Mouse (Mus musculus): Measurements from ENCODE around the gene Zfp748. TPM values are rescaled to one million over a fixed set of nuclear protein-coding genes. Genes with fewer than 3 reads are reported as not detected.

Zfp748 gene
- 1 to 10 TPM; 9.3 to 9.8 TPM for total RNA-seq (2021)
- long read RNA-seq, experiment 1, full-length matches to known transcripts: 5 of 5 reads
- long read RNA-seq, experiment 1, partial matches to known transcripts: 0 of 5 reads
- long read RNA-seq, experiment 1, other reads (novel, unspliced or antisense): 0 of 5 reads
- long read RNA-seq, experiment 2, full-length matches to known transcripts: 6 of 8 reads
- long read RNA-seq, experiment 2, partial matches to known transcripts: 0 of 8 reads
- long read RNA-seq, experiment 2, other reads (novel, unspliced or antisense): 2 of 8 reads

DNA sequence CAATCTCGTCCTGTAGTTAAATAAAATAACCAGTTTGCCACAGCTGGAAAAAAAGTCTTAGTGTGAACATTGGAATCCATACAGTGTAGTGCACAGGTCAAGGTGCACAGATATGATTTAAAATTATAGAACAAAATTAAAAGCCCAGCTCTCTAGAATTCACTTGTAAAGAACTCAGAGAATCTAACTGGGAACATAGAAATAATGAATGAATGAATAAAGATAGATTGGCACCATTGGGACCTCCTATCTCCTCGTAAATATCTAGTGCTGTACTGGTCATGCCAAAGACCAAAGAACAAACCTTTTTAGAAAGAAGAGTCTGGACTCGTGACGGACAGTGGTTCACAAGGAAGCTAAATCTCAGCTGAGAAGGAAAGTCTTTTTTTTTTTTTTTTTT, at the start of gene Zfp748:
Zfp748 (minus strand) TSS at position 101 of the 400 bp plus-strand sequence.
- intact Hi-C loops (cut with DNase I): loop anchor here (2.0 kb wide), 1 partner anchor 27 kb away; the partner anchor contains the start of genes Gm26965 and Zfp87
- DNase-seq (ENCODE audit: low spot score in 2 of 2): no peak

DNA sequence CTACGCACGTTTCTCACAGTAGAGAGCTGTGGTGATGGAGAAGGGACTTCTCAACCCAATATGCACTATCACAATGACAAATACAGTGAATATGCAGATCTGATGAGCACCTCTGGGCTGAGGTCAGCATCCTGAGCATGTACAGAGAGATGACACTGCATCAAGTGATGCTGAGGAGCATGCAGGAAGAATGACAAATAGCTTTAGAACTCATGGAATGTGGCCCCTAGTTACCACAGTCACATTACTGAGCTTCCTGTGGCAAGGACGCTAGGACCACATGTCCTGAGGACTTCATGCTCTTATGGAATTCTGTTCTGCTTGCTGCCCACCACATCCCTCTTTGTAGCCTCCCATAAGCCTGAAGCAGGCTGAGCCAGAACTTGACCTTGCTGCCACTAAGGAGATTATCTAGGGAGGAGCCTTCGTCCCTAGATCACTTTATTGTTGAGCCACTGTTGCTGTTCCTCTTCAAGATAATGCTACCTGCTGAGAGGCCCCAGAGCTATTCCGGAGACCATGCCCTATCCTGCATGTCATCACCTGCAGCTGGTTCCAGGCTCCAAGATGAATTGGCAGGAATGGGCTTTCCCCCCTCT, 19.1 kb upstream of the Zfp748 start:
- intact Hi-C loops (cut with DNase I): no loop called here
- DNase-seq (ENCODE audit: low spot score in 2 of 2): no peak

DNA sequence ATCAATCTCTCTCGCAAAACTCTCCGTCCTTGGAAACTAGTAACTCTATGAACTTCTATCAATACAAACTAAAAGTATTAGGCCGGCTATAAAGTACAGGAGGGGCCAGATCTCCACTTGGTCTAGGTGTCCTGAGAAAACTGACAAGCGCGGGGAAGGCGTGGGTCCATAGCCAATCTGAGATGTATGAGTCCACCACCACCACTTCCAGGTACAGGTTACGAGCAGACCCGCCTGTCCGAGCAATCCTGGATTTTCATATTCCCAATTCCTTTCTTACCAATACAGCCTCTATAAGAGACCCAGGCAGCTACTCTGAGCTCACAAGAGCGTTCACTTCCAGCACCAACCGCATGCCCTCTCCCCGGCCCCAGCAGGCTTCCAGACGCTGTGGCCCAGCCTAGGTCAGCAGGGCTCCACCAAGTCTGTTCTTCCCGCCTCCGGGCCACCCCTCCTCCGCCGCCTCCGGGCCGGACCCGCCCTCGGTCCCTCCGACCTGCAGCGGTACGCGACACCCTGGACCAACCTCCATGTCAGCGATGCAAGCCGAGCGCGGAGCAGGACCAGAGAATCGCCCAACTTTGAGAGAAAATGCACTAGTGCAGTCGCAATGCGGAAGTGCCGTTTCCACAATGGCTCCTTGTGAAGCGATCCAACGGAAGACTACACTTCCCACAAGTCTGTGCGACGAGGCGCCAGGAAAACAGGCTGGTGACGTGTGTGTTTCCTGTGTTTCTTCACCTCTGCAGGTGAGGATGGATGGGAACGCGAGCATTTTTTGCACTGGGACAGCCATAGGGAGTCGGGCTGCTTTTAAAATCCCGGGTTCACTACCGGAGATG, 904 bp downstream of the Zfp748 start:
- intact Hi-C loops (cut with DNase I): loop anchor here (2.0 kb wide), 1 partner anchor 26 kb away; the partner anchor contains the start of genes Gm26965 and Zfp87
- DNase-seq (ENCODE audit: low spot score in 2 of 2): peak; percentile 89

- DNase-seq (ENCODE audit: low spot score in 2 of 2): no peak
- intact Hi-C loops (cut with DNase I): no loop called here
Observed at GRCm38 (mm10) chr13:67545941-67546340, 7.7 kb downstream of the Zfp748 start.

GRCm38 (mm10) chr13:67527049-67527730, 26.4 kb downstream of the Zfp748 start:
- no peak for DNase-seq (ENCODE audit: low spot score in 2 of 2)
- intact Hi-C loops (cut with DNase I): loop anchor here (2.0 kb wide), 1 partner anchor 26 kb away; the partner anchor contains the start of gene Zfp748

- intact Hi-C loops (cut with DNase I): loop anchor here (2.0 kb wide), 1 partner anchor 27 kb away; the partner anchor contains the start of gene Zfp748
- DNase-seq (ENCODE audit: low spot score in 2 of 2): peak; percentile 92 to 95
Observed at GRCm38 (mm10) chr13:67525753-67526410, 27.7 kb downstream of the Zfp748 start, which contains the start of the genes Gm26965 and Zfp87. Gene Gm26965, minus strand, starts transcription at chr13:67526151. Gene Zfp87, minus strand, starts transcription at chr13:67526177.

DNA sequence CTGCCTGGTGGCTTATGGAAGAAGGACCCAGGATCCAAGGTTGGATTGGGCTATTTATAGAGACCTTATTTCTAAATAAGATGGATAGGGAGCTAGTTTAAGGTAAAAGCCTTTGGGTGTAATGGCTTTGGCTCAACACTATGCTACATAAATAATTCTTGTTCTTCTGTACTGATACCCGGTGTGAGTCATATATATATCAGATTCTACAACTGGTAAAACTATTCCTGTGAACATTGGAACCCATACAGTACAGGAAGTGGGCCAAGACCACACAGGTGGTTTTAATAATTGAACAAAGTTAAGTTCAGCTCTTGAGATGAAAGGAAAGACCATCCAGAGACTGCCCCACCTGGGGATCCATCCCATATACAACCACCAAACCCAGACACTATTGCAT, 52.7 kb downstream of the Zfp748 start:
- intact Hi-C loops (cut with DNase I): no loop called here
- DNase-seq (ENCODE audit: low spot score in 2 of 2): no peak

GRCm38 (mm10) chr13:67500084-67500719, 53.4 kb downstream of the Zfp748 start, which contains the start of gene Zfp58:
Gene Zfp58, minus strand, starts transcription at chr13:67500555.
- DNase-seq (ENCODE audit: low spot score in 2 of 2): peak; percentile 85 to 88
- intact Hi-C loops (cut with DNase I): no loop called here

DNA sequence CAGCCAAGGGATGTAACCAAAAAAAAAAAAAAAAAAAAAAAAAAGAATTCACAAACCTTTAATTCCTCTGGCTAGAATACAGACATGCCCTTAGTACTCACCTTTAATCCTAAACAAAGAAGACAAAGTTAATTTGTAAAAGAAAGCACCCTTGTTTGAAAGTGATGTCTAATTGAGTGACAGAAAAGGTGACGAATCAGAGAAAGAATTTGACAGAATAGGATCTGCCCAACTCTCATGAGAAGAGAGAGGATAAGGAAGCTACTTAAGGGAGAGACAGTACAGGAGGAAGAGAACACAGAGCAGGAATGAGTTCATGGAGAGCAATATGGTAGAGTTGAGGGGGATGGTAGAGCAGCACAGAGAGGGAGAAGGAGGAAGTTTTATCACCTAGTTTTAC, 58.0 kb downstream of the Zfp748 start:
- no peak for DNase-seq (ENCODE audit: low spot score in 2 of 2)
- intact Hi-C loops (cut with DNase I): no loop called here

Other genes starting within 250 kb of the Zfp748 start
- gene Zfp457, start 247.3 kb downstream of the Zfp748 start, total RNA-seq (2021): 1 to 10 TPM; 4.4 to 4.5 TPM
- gene Zfp595, start 221.3 kb downstream of the Zfp748 start, total RNA-seq (2021): 1 to 10 TPM; 2.6 to 3.8 TPM
- gene Gm28044, start 193.3 kb downstream of the Zfp748 start, total RNA-seq (2021): 1 to 10 TPM in 1 of 2 experiments, not detected in 1; 1.9 TPM
- gene Zfp953, start 193.2 kb downstream of the Zfp748 start, total RNA-seq (2021): 1 to 10 TPM in 1 of 2 experiments, under 1 TPM in 1; 0.53 to 1.0 TPM
- not detected for gene Gm28041, start 178.1 kb downstream of the Zfp748 start, total RNA-seq (2021)
- 1 to 10 TPM in 1 of 2 experiments, under 1 TPM in 1; 0.24 to 1.1 TPM for gene Zfp456, start 178.0 kb downstream of the Zfp748 start, total RNA-seq (2021)
- gene Zfp429, start 154.0 kb downstream of the Zfp748 start, total RNA-seq (2021): 1 to 10 TPM in 1 of 2 experiments, under 1 TPM in 1; 0.86 to 2.2 TPM
- 1 to 10 TPM; 7.0 to 8.6 TPM for gene Zfp459, start 132.4 kb downstream of the Zfp748 start, total RNA-seq (2021)
- gene Zfp874a, start 102.2 kb downstream of the Zfp748 start, total RNA-seq (2021): 10 to 100 TPM; 11.0 to 12.4 TPM
- 10 to 100 TPM; 14.5 to 15.9 TPM for gene Zfp874b, start 69.6 kb downstream of the Zfp748 start, total RNA-seq (2021)
- 1 to 10 TPM; 6.3 to 8.7 TPM for gene Zfp58, start 53.3 kb downstream of the Zfp748 start, total RNA-seq (2021)
- under 1 TPM in 1 of 2 experiments, not detected in 1; 0.40 TPM for gene Gm26965, start 27.7 kb downstream of the Zfp748 start, total RNA-seq (2021)
- 10 to 100 TPM; 23.0 to 24.8 TPM for gene Zfp87, start 27.7 kb downstream of the Zfp748 start, total RNA-seq (2021)
- 1 to 10 TPM; 8.7 to 9.2 TPM for gene Zfp729b, start 55.9 kb upstream of the Zfp748 start, total RNA-seq (2021)
- 1 to 10 TPM; 1.1 TPM for gene Gm49345, start 83.9 kb upstream of the Zfp748 start, total RNA-seq (2021)
- gene Zfp729a, start 84.0 kb upstream of the Zfp748 start, total RNA-seq (2021): 1 to 10 TPM; 7.2 to 9.8 TPM
- 10 to 100 TPM; 23.5 to 24.2 TPM for gene Zfp738, start 133.2 kb upstream of the Zfp748 start, total RNA-seq (2021)
- gene Zfp65, start 175.3 kb upstream of the Zfp748 start, total RNA-seq (2021): 10 to 100 TPM; 13.2 to 13.7 TPM
- 1 to 10 TPM; 5.0 to 5.8 TPM for gene Zfp85, start 201.4 kb upstream of the Zfp748 start, total RNA-seq (2021)
- 1 to 10 TPM; 3.6 to 5.5 TPM for gene Zfp493, start 225.9 kb upstream of the Zfp748 start, total RNA-seq (2021)